In genomic region chr15:25805336-25806110, GRCm38 (mm10) we compare ENCODE assay signal across 9 mouse cellular contexts. TPM values are rescaled to one million over a fixed set of nuclear protein-coding genes. Genes with fewer than 3 reads are reported as not detected.
DNase-seq lines count a peak whose midpoint lies in the region; ATAC-seq and TF ChIP-seq lines count a peak whose summit lies in the region.
"Had no signal": no experiment of that assay in that cellular context is flagged by ENCODE, and none has a peak within 500 bp of the region (broad histone marks: within the 10 kb centered on the region; RNA-seq: fewer than 3 reads in every experiment).

No protein-coding gene starts in this region.

- peak; percentile 38 for DNase-seq in WW6 (ENCODE audit: low read depth, low spot score)
- DNase-seq in cerebellum, adult 18-20 months, result peak; percentile 76 to 84
- peak; percentile 71 to 82 for DNase-seq in left cerebral cortex, adult 2 months (ENCODE audit: extremely low spot score in 1 of 2, low spot score in 2 of 2)
- peak; percentile 77 to 80 for DNase-seq in right cerebral cortex, postnatal 10 days (ENCODE audit: low spot score in 2 of 2)

- H3K36me3 ChIP-seq in hindbrain, embryonic 15.5 days, result peaks cover 22% of the 10 kb centered on the region

- no peaks in the 10 kb centered on the region for H3K27me3 ChIP-seq in hindbrain, embryonic 15.5 days

- no peak overlapping the region for H3K9ac ChIP-seq in hindbrain, embryonic 15.5 days

- H3K4me2 ChIP-seq in hindbrain, embryonic 15.5 days, result no peak overlapping the region

- no peaks in the 10 kb centered on the region for H3K9me3 ChIP-seq in hindbrain, embryonic 15.5 days

- peak; percentile 91 for TF ChIP-seq CTCF in left cerebral cortex, adult 2 months (IDR thresholded peaks at IDR 0.05)

- H3K4me3 ChIP-seq in hindbrain, embryonic 15.5 days, result no peak overlapping the region
- no peak overlapping the region for H3K4me3 ChIP-seq in left cerebral cortex, adult 2 months

- no peak overlapping the region for H3K27ac ChIP-seq in hindbrain, embryonic 15.5 days (replicated peaks)
- no peak overlapping the region for H3K27ac ChIP-seq in left cerebral cortex, adult 2 months
- H3K27ac ChIP-seq: macrophage had no signal

- peak; percentile 76 for ATAC-seq in frontal cortex, adult (ENCODE audit: low TSS enrichment)
- peak; percentile 36; the same call in 1 of the 2 replicates for ATAC-seq in hindbrain, embryonic 15.5 days (ENCODE audit: low FRiP score, low read depth)
- peak; percentile 88 for ATAC-seq in megakaryocyte-erythroid progenitor cell, adult 5-6 weeks (replicated peaks; ENCODE audit: low FRiP score, low TSS enrichment, poor library complexity, severe bottlenecking)
- ATAC-seq in erythroblast, adult 5-6 weeks (replicated peaks; ENCODE audit: low FRiP score, poor library complexity, severe bottlenecking), result no peak

- no peaks in the 10 kb centered on the region for H3K4me1 ChIP-seq in hindbrain, embryonic 15.5 days (replicated peaks)

- intact Hi-C loops in left cerebral cortex, adult 2 months (cut with DNase I), result loop anchor here (1.0 to 5.0 kb wide), 2 partner anchors 97 to 153 kb away; no protein-coding TSS in a partner anchor

- WGBS in hindbrain, embryonic 15.5 days, result 85% methylated on average over 21 of the region's 21 CpGs

RNA-seq across cellular contexts. Expression of gene Retreg1, which starts 37.5 kb away (rescaled TPM):
- 13.4 and 14.8 TPM in 2 replicates for polyA plus RNA-seq in hindbrain, embryonic 15.5 days (2015; fragmentation: Nextera tagmentation; extraction: Ambion mirVana)
- total RNA-seq in left cerebral cortex, adult 2 months (2021), result 10 to 100 TPM; 32.8 to 32.9 TPM
- total RNA-seq in megakaryocyte-erythroid progenitor cell, adult 5-6 weeks (2014; fragmentation: Nextera tagmentation), result 9.7 and 12.3 TPM in 2 replicates
- 20.6 and 58.2 TPM in 2 replicates for total RNA-seq in megakaryocyte-erythroid progenitor cell, adult 5-6 weeks (2017)
- total RNA-seq in erythroblast, adult 5-6 weeks (2015; ENCODE audit: low replicate concordance), result 8.2 and 20.0 TPM in 2 replicates
- total RNA-seq in erythroblast, adult 5-6 weeks (2017; ENCODE audit: low replicate concordance), result 4.6 and 7.8 TPM in 2 replicates
